Mouse (Mus musculus): ENCODE data around the gene Igfbp5. TPM values are rescaled to one million over a fixed set of nuclear protein-coding genes. Genes with fewer than 3 reads are reported as not detected.
A peak's percentile ranks its signal among the peaks of the same experiment; 100 is the strongest.

Igfbp5 gene
- total RNA-seq, 4 experiments from 2014 or later: 99.0 to 265 (median 164) TPM

- DNase-seq: peak; percentile 66
Measured at GRCm38 (mm10) chr1:72839791-72840190, 34.9 kb downstream of the Igfbp5 start.

- peak; percentile 70 for DNase-seq
Measured at GRCm38 (mm10) chr1:72839356-72839755, 35.3 kb downstream of the Igfbp5 start.

- no peak for DNase-seq
Measured at GRCm38 (mm10) chr1:72833563-72833962, 41.1 kb downstream of the Igfbp5 start.

GRCm38 (mm10) chr1:72832715-72833153 lies 42.0 kb downstream of the Igfbp5 start:
- DNase-seq: no peak

DNA sequence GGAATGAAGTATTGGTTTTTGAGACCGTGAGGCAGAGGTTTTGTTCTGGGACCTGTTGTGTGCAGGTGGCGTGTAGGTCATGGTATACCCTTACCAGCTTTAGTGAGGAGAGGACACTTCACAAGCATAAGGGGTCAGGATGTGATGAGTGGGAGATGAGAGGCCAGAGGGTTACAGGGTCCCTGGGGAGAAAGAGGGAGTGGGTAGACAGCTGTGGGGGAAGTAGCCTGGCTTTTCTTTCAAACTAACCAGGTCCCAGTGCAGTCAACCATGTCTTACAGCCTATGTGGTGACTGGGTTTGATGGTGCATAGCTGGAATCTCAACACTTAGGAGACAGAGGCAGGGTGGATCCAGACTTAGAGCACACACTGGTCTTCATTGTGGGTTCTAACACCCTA lies 44.2 kb downstream of the Igfbp5 start:
- no peak for DNase-seq

GRCm38 (mm10) chr1:72828843-72829242 lies 45.8 kb downstream of the Igfbp5 start:
- DNase-seq: no peak

GRCm38 (mm10) chr1:72827411-72828315 lies 47.0 kb downstream of the Igfbp5 start:
- no peak for DNase-seq

GRCm38 (mm10) chr1:72826931-72827330 lies 47.8 kb downstream of the Igfbp5 start:
- DNase-seq: no peak

DNA sequence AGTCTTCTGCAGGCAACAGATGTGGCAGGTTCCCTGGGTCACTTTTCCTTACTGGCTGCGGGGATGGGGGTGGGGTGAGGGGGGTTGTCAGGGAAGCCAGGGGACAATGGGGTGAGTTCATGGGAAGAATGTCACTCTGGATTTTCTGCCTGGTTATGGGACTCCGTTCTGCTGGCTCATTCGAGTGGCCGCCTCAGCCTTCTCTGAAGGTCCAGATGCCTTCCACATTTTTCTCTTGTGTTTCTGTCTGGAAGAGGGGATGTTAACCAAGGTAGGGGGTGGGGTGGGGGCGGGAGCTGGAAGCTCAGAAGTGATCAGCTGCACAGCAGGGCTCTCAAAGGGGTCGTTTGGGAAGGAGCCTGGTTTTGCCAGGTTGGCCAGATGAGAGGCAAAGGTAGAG lies 48.2 kb downstream of the Igfbp5 start:
- no peak for DNase-seq

GRCm38 (mm10) chr1:72825921-72826320 lies 48.8 kb downstream of the Igfbp5 start:
- DNase-seq: no peak

- DNase-seq: no peak
Measured at GRCm38 (mm10) chr1:72825286-72825685, 49.4 kb downstream of the Igfbp5 start.

GRCm38 (mm10) chr1:72824707-72825101 lies 50.0 kb downstream of the Igfbp5 start:
- DNase-seq: no peak

DNA sequence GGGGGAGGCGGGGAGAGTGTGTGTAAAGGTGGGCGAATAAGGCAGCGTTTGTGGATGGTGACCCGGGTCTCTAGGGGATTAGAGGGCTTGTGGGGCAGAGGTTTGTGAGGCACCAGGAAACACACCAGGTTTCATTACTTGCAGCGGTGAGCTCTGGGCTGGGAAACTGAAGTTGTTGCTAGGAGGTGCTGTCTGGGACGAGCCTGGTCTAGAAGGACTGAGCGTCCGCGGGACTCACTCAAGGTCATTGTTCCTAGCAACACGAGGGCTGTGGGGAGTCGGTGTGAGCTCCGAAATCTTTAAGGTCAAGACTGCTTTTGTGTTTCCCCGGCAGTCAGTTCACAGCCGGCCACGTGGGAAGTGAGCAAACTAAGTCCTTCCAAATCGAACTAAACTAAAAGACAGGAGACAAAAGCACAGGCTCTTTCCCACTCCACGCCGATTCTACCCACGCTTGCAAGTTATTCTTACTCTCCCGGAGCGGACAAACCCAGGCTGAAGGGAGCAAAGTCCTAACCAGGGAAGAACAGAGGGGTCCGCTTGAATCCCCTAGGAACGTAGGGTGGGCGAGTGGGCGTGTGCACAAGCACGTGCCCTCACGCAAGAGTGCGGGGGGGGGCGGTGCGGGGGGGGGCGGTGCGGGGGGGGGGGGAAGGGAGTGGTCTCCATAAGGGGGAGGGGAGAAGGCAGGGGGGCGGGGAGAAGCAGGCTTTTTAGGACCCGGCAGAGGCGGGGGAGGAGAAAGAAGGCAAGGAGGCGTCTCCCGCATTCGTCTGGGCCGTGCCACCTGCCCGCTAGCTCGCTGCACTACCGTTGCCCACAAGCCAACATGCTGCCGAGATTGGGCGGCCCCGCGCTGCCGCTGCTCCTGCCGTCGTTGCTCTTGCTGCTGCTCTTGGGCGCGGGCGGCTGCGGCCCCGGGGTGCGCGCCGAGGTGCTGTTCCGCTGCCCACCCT lies 50.7 kb downstream of the Igfbp5 start, which contains the start of gene Igfbp2:
Gene Igfbp2 (plus strand): TSS at position 753 of the 956 bp plus-strand sequence.
- peak; percentile 21 for DNase-seq

- no peak for DNase-seq
Measured at GRCm38 (mm10) chr1:72822893-72823292, 51.8 kb downstream of the Igfbp5 start.

- no peak for DNase-seq
Measured at GRCm38 (mm10) chr1:72819995-72820394, 54.7 kb downstream of the Igfbp5 start.

DNA sequence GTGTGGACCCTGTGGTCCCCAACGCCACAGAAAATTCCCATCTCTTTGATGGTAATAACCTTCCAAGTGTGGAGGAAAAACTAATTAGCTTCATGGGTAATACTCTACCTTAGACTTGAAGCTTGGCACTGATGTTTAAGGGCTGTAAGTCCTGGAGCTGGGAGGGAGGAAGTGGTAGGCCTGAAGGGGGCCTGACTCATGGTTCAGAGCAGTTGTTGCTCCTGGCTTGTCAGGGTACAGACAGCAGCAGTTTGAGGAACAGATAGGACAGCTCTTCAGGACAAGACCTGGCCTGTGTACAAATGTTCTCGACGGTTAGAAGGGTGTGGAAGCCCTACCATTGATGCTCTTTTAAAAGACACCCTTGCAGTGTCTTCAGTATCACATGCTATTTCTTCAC lies 59.1 kb downstream of the Igfbp5 start:
- DNase-seq: no peak

- DNase-seq: no peak
Measured at GRCm38 (mm10) chr1:72815184-72815583, 59.5 kb downstream of the Igfbp5 start.

- DNase-seq: no peak
Measured at GRCm38 (mm10) chr1:72813639-72814403, 60.9 kb downstream of the Igfbp5 start.

DNA sequence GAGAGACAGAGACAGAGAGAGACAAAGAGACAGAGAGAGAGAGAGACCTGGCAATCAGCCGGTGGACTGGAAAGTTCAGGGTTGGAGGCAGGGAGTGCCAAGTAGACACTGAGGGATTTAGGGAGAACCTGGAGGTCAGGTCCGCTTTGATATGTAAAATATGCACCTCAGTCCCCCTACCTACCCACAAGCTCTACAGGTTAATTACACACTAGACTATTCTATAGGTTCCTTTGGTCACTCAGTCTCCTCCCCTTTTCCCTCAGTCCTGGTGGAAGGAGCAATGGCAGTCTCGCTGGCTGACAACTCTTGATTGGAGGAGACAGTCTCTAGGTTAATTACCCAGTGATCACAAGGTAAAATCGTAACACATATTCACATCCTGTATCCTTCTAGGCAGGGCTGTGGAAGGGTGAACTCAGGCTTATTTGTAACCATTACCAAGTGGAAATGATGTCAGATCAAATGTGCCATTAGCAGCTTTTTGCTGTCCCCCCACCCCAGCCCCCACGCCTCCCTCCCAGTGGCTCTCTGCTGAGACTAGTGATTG lies 61.5 kb downstream of the Igfbp5 start:
- no peak for DNase-seq

DNA sequence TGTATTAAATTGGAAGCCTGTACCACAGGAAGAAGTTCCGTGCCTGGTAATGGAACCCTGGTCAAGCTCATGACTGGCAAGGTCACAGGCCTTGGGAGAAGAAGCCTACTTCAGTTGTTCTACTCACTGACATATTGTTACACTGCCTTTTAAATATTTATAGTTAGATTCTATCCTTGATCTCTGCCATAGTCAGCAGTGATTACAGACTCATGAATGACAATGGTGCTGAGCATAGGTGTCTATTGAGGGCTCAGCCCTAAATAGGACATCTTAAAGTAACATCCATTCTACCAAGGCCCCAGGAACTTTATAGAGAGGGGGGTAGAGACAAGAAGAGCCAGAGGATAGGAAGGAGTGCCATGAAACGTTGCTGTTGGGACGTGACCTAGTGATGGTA lies 63.6 kb downstream of the Igfbp5 start:
- no peak for DNase-seq

DNA sequence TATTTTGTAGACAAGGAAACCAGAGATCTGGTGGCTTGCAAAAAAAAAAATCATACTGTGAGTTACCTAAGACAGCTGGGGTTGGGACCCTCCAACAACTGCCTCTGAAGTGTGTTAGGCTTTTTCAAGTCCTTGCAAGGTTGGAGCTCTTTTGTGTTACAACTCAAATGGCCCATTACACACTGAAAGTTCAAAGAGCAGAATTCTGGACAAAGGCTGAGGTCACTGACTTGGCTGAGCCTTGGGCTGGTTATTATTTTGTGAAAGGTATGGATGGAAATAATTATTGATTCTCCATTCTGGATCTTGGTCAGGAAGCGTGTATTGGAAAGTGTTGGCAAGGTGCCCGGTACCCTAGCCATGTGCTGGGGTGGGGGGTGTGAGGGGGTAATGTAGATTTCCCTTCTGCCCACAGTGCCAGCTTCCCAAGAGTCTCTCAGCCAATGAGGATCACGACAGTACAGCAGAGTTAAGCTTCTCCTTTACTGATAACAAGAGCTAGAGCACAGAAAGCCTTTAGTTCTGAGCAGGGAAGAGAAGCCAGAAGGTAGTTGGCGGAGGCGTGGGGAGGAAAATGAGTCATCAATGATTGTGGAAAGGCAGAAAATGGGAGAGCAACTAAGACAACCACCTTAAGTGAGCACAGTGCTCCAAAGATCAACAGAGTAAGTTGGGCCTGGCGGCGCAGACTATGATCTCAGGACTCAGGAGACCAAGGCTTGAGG lies 64.6 kb downstream of the Igfbp5 start:
- no peak for DNase-seq

Measured in adrenal gland, adult 8-10 months (tissue).